Mouse (Mus musculus): ENCODE measurements around the gene Atcay. TPM values are rescaled to one million over a fixed set of nuclear protein-coding genes. Genes with fewer than 3 reads are reported as not detected.

Atcay gene
- total RNA-seq (2012; rRNA removed): 4.1 and 5.5 TPM in 2 replicates

DNA sequence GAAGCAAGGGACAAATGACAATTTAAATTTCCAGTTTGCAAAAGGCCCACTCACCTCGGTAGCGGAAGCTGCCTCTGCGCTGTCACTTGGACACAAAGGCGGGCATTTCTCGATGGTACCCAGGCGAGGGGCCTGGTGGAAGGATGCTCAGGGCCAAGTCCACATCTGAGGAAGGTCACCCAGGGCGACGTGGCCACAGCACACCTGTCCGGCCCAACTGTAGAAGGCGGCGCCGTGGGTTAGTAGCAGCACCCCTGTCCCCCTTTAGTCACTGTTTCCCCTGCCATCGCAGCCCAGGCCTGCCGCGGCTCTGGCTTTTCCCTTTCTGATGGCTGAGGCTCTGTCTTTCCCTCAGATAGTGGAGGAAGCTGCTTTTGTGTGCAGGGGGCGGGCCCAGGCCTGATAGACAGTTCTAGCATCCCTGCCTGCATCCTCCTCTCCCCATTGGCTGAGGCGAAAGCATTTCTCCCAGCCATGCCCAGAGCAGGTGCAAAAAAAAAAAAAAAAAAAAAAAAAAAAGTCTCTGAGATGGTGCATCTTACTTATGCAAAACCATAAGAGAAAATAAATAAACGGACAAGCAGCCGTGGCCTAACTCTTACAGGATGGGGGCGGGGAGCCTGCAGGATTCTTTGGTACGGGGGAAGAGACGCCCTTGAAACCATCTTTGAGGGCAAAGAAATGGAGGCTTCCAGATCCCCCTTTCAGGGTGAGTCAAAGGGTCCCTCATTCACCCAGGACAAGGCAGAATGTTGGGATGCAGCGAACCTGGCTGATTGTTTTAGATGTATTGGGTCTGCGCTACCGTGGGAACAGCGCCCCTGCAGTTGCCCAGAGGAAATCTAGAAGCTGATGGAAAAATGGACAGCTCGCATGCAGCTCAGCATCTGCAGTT is at the start of gene Atcay:
Atcay (minus strand) TSS at position 396 of the 895 bp plus-strand sequence.
- in situ Hi-C loops (cut with MboI; ENCODE audit: low sequenced_read_pairs in 2 of 2, unreplicated experiment in 2 of 2): no loop called here
- Histone ChIP-seq H3K4me1 (ENCODE audit: control insufficient read depth in 2 of 2, insufficient read depth in 2 of 2, low read length in 2 of 2, poor library complexity in 1 of 2) (peaks cover 3 to 22% of the 10 kb centered on the region in 2 experiments; a peak in 3 of 4 replicates), H3K27ac (ENCODE audit: insufficient read depth, low read depth, low read length, poor library complexity, severe bottlenecking) (no peak within 1 kb of the TSS), H3K9ac (ENCODE audit: insufficient read depth, low read depth, low read length, poor library complexity, severe bottlenecking) (peak within 1 kb of the TSS; percentile 37; the same call in 1 of the 2 replicates), H3K36me3 (ENCODE audit: control insufficient read depth, insufficient read depth, low read length, poor library complexity, severe bottlenecking) (no peaks in the 10 kb centered on the region), H3K4me3 (ENCODE audit: insufficient read depth in 1 of 2, low read depth in 1 of 2, low read length in 2 of 2, poor library complexity in 1 of 2, severe bottlenecking in 1 of 2) (peak within 1 kb of the TSS; percentile 14 to 45; a peak in 3 of 4 replicates), H3K9me3 (ENCODE audit: control insufficient read depth, insufficient read depth, low read depth, low read length) (no peaks in the 10 kb centered on the region)
- no peak for DNase-seq (ENCODE audit: low read depth, low spot score)
- peak; percentile 84 for TF ChIP-seq ZNF384 (IDR thresholded peaks at IDR 0.05; ENCODE audit: low read depth, low read length)
- TF ChIP-seq CHD2 (IDR thresholded peaks at IDR 0.05; ENCODE audit: low read depth, low read length): no peak

DNA sequence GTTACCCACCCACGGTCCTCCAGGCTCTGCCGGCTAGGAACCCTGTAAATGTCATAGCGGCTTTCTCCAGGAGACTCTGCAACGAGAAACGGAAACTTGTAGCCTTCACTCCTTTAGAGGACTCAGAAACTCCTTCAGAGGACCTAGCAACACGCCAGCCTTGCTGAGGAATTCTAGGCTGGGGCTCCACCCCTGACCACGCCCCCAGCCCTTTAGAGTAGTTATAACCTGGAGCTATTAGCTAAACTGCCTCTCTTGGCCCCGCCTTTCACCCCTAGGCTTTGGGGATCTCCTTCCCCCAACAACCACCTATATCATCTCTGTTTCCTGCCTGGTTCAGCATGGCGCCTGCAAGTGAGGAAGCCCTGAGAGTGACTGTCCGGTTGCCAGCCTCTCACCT is 48.9 kb upstream of the Atcay start:
- H3K9me3 ChIP-seq (ENCODE audit: control insufficient read depth, insufficient read depth, low read depth, low read length): no peaks in the 10 kb centered on the region
- H3K4me3 ChIP-seq (ENCODE audit: insufficient read depth in 1 of 2, low read depth in 1 of 2, low read length in 2 of 2, poor library complexity in 1 of 2, severe bottlenecking in 1 of 2): peak overlapping the region; percentile 5 to 16; a peak in 2 of 4 replicates
- no peak overlapping the region for H3K9ac ChIP-seq (ENCODE audit: insufficient read depth, low read depth, low read length, poor library complexity, severe bottlenecking)
- TF ChIP-seq ZC3H11A (IDR thresholded peaks at IDR 0.05; ENCODE audit: borderline replicate concordance, low read depth, low read length) (no peak), MAFK (IDR thresholded peaks at IDR 0.05; ENCODE audit: insufficient read depth, low read depth, low read length) (no peak), CHD2 (IDR thresholded peaks at IDR 0.05; ENCODE audit: low read depth, low read length) (no peak), ZNF384 (IDR thresholded peaks at IDR 0.05; ENCODE audit: low read depth, low read length) (no peak)
- H3K27ac ChIP-seq (ENCODE audit: insufficient read depth, low read depth, low read length, poor library complexity, severe bottlenecking): no peak overlapping the region
- in situ Hi-C loops (cut with MboI; ENCODE audit: low sequenced_read_pairs in 2 of 2, unreplicated experiment in 2 of 2): no loop called here
- peak; percentile 81 for DNase-seq (ENCODE audit: low read depth, low spot score)
- peaks cover 6% of the 10 kb centered on the region; the same call in 1 of the 2 replicates for H3K36me3 ChIP-seq (ENCODE audit: control insufficient read depth, insufficient read depth, low read length, poor library complexity, severe bottlenecking)
- peaks cover 5 to 45% of the 10 kb centered on the region in 2 experiments for H3K4me1 ChIP-seq (ENCODE audit: control insufficient read depth in 2 of 2, insufficient read depth in 2 of 2, low read length in 2 of 2, poor library complexity in 1 of 2)

DNA sequence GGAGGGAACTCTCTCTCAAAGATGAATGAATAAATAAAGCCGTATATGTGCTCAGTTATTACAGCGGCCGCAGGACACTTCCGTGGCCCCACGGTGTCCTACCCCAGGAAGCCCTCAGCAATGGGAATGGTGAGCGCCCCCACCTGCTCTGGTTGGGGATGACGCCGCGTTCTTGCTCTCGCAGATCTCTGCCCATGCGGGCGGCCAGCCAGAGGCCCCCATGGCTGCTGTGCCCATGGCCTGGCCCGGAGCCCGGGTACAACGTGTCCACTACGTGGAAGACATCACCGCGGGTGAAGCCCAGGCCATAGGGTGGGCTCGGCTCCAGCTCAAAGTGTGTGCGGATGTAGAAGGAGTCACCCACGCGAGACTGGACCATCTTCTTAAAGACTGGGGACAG is 47.0 kb upstream of the Atcay start:
- Histone ChIP-seq H3K4me3 (ENCODE audit: insufficient read depth in 1 of 2, low read depth in 1 of 2, low read length in 2 of 2, poor library complexity in 1 of 2, severe bottlenecking in 1 of 2) (peak overlapping the region; percentile 40 to 47; a peak in 3 of 4 replicates), H3K9me3 (ENCODE audit: control insufficient read depth, insufficient read depth, low read depth, low read length) (no peaks in the 10 kb centered on the region), H3K4me1 (ENCODE audit: control insufficient read depth in 2 of 2, insufficient read depth in 2 of 2, low read length in 2 of 2, poor library complexity in 1 of 2) (peaks cover 5 to 35% of the 10 kb centered on the region in 2 experiments), H3K9ac (ENCODE audit: insufficient read depth, low read depth, low read length, poor library complexity, severe bottlenecking) (peak overlapping the region; percentile 18; the same call in 1 of the 2 replicates), H3K27ac (ENCODE audit: insufficient read depth, low read depth, low read length, poor library complexity, severe bottlenecking) (no peak overlapping the region), H3K36me3 (ENCODE audit: control insufficient read depth, insufficient read depth, low read length, poor library complexity, severe bottlenecking) (peaks cover 18% of the 10 kb centered on the region; the same call in 1 of the 2 replicates)
- no peak for DNase-seq (ENCODE audit: low read depth, low spot score)
- TF ChIP-seq CHD2 (IDR thresholded peaks at IDR 0.05; ENCODE audit: low read depth, low read length) (no peak), MAFK (IDR thresholded peaks at IDR 0.05; ENCODE audit: insufficient read depth, low read depth, low read length) (no peak), ZC3H11A (IDR thresholded peaks at IDR 0.05; ENCODE audit: borderline replicate concordance, low read depth, low read length) (no peak), HCFC1 (IDR thresholded peaks at IDR 0.05; ENCODE audit: borderline replicate concordance, insufficient read depth, low read length) (no peak), ZNF384 (IDR thresholded peaks at IDR 0.05; ENCODE audit: low read depth, low read length) (no peak)
- in situ Hi-C loops (cut with MboI; ENCODE audit: low sequenced_read_pairs in 2 of 2, unreplicated experiment in 2 of 2): no loop called here

DNA sequence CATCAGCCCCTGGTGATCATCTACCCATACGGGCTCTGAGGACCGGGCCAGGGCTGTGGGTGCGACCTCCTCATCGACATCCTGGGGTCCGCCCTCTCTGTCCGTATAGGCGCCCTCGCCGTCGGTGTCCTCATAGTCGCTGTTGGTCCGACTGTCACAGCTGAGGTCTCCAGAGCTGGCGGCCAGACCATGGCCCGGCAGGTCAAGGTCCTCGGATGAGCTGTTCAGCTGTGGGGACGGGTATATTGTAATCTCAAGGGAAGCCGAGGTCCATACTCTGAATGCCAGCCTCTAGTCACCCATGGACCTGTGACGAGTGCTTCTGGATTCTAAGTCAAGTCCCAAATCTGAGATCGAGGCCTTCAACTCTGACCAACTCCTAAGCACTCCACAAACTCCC is 43.2 kb upstream of the Atcay start:
- no peak overlapping the region for H3K9ac ChIP-seq (ENCODE audit: insufficient read depth, low read depth, low read length, poor library complexity, severe bottlenecking)
- no peaks in the 10 kb centered on the region for H3K9me3 ChIP-seq (ENCODE audit: control insufficient read depth, insufficient read depth, low read depth, low read length)
- in situ Hi-C loops (cut with MboI; ENCODE audit: low sequenced_read_pairs in 2 of 2, unreplicated experiment in 2 of 2): no loop called here
- no peak for DNase-seq (ENCODE audit: low read depth, low spot score)
- peak overlapping the region in 1 of 2 experiments; percentile 30; a peak in 1 of 4 replicates for H3K4me3 ChIP-seq (ENCODE audit: insufficient read depth in 1 of 2, low read depth in 1 of 2, low read length in 2 of 2, poor library complexity in 1 of 2, severe bottlenecking in 1 of 2)
- H3K4me1 ChIP-seq (ENCODE audit: control insufficient read depth in 2 of 2, insufficient read depth in 2 of 2, low read length in 2 of 2, poor library complexity in 1 of 2): peaks cover 5 to 24% of the 10 kb centered on the region in 2 experiments
- peaks cover 30% of the 10 kb centered on the region; the same call in 1 of the 2 replicates for H3K36me3 ChIP-seq (ENCODE audit: control insufficient read depth, insufficient read depth, low read length, poor library complexity, severe bottlenecking)
- no peak for TF ChIP-seq HCFC1 (IDR thresholded peaks at IDR 0.05; ENCODE audit: borderline replicate concordance, insufficient read depth, low read length)
- TF ChIP-seq CHD2 (IDR thresholded peaks at IDR 0.05; ENCODE audit: low read depth, low read length): no peak
- no peak for TF ChIP-seq MAFK (IDR thresholded peaks at IDR 0.05; ENCODE audit: insufficient read depth, low read depth, low read length)
- TF ChIP-seq ZC3H11A (IDR thresholded peaks at IDR 0.05; ENCODE audit: borderline replicate concordance, low read depth, low read length): no peak
- TF ChIP-seq ZNF384 (IDR thresholded peaks at IDR 0.05; ENCODE audit: low read depth, low read length): no peak
- no peak overlapping the region for H3K27ac ChIP-seq (ENCODE audit: insufficient read depth, low read depth, low read length, poor library complexity, severe bottlenecking)

All from ES-E14 (cell line).